Mouse (Mus musculus) frontal cortex, postnatal 14 days (tissue): ENCODE results near the gene Cfap298.

Experiments
- DNase-seq, 2 experiments: peaks; one replicate each; pipeline ENCODE4 v3.0.0; 2022; ENCODE audit warnings: low spot score in 2 of 2

Gene Cfap298

DNA sequence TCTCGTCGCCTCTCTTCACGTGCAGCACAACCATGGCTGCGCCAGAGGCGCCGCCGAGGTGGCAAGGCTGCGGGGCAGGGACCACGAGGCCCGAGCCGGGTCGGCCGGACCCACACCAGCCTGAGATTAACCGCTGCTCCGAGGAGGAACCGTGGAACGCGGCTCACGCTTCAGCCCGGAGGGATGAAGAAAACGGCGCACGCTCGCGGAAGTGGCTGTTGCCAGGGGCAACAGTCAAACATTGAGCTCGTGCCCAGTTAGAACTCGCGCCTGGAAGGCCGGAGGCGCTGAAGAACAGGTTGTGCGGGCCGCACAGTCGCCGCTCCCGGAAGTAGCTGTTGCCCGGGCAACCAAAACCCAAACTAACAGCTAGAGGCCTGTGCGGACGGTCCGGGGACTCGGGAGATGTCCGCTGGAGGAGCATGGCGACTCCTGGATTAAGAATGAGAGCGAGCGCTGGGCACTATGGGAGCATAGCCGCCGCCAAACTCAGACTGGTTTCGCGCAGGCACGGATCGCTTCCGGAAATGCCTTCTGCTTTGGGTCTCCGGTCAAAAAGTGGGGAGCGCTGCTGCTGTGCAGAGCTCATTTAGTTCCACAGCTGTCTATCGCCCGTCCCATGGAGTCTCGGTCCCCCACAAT lies at the start of gene Cfap298:
Gene Cfap298 (minus strand): TSS at position 428 of the 642 bp plus-strand sequence.
- DNase-seq: peak; percentile 87 to 91

GRCm38 (mm10) chr16:90971004-90971403 lies 36.1 kb upstream of the Cfap298 start:
- DNase-seq: no peak

GRCm38 (mm10) chr16:90966241-90966640 lies 31.3 kb upstream of the Cfap298 start:
- no peak for DNase-seq

DNA sequence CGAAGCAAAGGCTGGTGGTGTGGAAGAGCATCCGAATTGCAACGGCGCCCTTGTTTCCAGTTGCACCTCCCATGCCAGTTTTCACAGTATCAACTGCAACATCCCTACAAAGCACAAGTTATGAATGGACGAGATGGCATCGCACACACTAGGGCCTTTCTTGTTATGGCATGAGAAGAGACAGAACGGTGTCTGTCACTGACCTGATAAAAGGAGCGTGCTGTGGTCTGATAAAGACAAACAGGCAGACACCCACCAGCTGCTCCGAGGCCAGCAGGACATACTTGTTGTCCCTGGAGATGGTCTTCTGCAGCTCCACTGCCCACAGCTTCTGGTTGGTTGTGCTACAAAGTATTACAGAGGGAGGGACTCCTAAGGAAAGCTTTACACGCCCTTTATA lies 29.4 kb upstream of the Cfap298 start:
- no peak for DNase-seq

GRCm38 (mm10) chr16:90963866-90964265 lies 29.0 kb upstream of the Cfap298 start:
- no peak for DNase-seq

DNA sequence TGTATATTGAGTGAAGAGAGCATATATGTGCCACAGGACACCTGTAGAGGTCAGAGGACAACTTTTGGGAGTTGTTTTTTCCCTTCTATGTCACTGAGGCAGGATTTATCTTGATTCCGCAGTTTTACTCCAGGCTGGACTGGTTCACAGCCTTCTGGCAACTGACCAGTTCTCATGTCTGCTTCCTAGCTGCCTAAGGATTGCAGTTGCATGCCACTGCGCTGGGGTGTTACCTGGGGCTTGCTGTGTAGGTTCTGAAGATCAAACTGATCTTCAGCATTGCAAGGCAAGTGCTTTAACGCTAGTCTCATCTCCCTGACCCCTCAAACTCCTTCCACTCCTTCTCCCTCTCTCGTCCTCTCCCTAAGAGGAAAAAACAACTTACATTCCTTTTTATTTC lies 28.3 kb upstream of the Cfap298 start:
- DNase-seq: no peak

DNA sequence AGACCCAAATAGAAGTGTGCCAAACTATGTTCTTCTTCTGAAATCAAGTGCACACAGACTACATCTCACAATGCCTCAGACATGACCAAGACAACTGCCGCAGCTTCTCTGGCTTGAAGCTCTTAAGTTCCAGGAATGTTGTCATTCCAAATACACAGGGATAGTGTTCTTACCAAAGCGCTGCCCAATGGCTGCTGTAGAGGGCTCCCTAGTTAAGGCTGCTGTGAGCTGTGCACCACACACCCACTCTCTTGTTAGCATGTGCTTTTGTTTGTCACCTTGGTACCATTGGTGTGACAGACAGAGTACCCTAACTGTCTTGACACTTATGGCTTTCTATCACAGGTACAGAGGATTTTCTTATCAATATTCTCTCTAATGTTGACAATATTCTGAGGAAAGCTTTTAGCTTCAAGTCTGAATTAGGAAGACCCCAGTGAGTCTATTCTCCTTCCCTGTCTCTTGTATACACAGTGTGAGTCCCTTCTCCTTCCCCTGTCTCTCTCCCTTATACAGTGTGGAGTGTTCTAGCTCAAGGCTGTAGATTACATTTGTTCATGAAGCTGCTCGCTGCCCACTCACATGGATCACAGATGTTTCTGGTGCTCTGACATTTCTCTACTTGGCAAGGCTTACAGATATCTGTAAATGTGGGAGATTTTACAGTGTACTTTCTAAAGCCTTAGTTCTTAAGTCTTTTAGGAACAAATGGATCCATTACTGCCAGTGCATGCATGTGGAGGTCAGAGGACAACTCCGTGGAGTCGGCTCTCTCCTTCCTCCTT lies 23.6 kb upstream of the Cfap298 start:
- DNase-seq: peak in 1 of 2 experiments; percentile 15

GRCm38 (mm10) chr16:90955494-90955893 lies 20.6 kb upstream of the Cfap298 start:
- DNase-seq: no peak

GRCm38 (mm10) chr16:90953770-90954169 lies 18.9 kb upstream of the Cfap298 start:
- no peak for DNase-seq

DNA sequence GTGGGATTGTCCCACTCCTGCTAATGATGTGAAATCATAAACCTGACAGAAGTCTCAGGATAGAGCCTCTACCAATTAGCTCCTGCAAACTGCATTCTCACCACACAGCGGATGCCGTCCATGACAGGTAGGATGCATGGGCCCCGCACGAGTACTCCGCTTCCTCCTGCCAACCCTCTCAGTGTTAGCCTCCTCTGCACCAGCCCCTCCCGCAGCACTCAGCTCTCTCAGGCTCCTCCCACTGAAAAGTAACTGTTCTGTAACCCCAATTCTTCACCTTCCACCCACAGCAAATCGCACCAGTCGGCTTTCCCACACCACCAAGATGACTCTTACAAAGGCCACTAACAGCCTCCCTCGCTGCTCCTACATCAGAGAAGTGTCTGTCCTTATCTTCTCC lies 18.2 kb upstream of the Cfap298 start:
- no peak for DNase-seq

DNA sequence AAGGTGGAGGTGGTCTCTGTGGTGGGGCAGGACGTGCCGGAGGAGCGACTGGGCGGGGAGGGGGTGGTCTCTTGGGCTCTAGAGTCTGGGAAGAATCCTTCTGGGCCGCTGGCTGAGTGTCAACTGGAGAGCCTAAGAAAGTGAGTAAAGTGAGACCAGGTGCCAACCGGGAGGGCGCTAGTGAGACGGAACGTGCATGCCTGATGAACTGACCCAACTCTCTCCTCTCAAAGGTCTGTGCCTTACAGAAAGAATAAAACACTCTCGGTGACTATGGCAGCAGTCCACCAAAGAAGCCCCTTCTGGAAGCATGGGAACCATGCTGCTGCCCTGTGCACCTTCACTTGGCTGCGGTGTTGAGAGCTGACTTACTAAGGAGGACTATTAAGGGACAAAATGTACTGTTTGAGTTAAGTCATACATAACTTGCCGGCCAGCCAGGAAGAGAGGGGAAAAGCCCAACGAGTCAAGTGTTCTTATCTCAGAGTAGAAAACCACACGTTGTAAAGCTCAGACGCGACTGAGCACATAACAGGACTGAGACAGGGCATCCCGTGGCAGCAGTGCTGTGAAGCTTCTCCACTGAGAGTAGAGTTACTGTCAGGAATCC lies 15.5 kb upstream of the Cfap298 start:
- DNase-seq: no peak

DNA sequence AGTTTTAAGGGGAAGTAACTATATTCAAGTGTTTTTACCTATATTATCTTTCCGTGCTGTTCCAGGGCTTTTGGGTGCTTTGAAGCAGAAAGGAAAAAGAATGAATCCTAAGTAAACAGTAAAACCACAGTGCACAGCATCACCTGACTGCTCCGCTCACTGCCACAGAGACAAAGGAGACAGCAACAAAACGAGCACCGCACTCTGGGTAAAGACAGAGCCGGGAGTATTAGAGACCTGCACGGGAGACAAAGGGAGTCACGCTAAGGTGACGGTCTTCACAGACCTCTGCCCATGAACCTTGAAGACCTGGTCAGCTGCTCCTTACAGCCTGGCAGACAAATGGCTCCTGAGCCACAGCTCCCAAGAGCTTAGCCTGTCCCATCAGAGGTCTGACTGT lies 12.1 kb upstream of the Cfap298 start:
- no peak for DNase-seq

- DNase-seq: no peak
Observed at GRCm38 (mm10) chr16:90941246-90941645, 6.3 kb upstream of the Cfap298 start.

DNA sequence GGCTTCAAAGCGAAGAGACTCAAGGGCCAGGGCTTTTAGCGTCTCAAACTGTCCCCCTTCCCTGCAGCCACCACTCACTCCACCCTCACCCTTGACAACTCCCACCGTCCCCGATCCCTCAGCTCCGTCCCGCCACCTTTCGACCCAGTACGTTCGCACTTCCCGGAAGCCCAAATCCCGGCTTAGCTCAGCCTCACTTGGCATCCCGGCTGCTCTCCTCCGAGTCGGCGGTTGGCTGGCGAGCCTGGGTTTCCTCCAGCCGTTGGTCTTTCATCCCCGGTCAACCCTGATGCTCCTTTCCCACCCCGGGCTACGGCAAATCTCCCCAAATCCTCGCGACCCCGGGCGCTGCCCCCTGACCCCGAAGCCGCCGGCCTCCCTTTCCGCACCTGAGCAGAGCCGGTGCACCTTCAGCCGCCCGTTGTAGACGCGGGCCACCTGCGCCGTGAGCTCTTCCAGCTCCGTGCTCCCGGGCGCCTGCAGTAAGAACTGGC lies 674 bp downstream of the Cfap298 start:
- DNase-seq: peak in 1 of 2 experiments; percentile 52

DNA sequence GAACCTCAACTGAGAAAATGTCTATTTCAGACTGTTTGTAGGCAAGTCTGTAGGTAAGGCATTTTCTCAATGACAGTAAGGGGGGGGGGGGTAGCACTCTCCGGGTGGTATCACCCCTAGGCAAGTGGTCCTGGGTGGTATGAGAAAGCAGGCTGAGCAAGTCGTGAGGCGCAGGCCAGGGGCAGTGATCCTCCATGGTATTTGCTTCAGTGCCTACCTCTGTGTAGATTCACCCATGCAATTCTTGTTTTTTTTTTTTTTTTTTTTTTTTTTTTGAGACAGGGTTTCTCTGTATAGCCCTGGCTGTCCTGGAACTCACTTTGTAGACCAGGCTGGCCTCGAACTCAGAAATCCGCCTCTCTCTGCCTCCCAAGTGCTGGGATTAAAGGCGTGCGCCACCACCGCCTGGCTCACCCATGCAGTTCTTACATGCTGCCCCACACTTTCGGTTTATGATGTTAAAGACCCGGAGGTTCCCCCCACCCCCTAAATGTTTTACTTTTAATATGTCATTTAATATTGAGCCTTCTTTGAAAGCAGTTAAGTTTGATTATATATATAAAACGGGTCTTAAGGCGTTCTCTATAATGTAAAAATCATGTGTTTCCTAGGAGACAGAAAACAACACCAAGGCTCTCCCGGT lies 1.3 kb downstream of the Cfap298 start:
- DNase-seq: no peak

DNA sequence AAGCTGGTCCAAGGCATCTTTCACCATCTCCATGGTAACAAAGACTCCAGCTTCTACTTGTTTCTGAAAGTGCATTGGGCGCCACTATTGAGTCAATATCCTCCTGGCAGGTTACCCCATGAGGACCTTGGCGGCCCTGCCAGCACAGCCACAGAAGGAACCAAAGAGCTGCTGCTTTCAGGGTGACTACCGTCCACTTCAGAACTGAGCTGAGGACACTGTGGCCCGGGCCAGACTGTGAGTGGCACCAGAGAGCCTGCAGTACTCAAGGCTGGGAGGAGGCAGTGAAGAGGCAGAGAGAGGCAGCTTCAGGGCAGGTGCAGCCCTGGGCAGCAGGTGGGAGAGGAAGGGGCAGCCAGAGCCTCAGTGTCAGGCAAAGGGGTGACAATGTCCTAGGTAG lies 7.5 kb downstream of the Cfap298 start:
- DNase-seq: no peak

DNA sequence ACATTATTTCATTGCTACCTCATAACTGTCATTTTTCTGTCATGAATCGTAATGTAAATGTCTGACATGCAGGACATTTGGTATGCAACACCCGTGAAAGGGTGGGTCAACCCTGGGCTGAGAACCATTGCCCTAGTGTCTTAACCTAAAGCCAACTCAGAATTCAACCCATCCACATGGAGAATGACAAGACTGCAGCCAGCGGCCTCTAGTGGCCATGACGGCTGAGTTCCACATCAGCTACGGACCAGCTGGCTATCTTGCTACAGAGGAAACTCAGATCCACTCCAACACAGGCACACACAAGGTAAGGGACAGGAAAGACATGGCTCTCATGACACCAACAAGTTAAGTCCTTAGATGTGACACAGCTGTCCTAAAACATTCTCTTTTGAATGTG lies 9.5 kb downstream of the Cfap298 start:
- peak; percentile 44 to 62 for DNase-seq

DNA sequence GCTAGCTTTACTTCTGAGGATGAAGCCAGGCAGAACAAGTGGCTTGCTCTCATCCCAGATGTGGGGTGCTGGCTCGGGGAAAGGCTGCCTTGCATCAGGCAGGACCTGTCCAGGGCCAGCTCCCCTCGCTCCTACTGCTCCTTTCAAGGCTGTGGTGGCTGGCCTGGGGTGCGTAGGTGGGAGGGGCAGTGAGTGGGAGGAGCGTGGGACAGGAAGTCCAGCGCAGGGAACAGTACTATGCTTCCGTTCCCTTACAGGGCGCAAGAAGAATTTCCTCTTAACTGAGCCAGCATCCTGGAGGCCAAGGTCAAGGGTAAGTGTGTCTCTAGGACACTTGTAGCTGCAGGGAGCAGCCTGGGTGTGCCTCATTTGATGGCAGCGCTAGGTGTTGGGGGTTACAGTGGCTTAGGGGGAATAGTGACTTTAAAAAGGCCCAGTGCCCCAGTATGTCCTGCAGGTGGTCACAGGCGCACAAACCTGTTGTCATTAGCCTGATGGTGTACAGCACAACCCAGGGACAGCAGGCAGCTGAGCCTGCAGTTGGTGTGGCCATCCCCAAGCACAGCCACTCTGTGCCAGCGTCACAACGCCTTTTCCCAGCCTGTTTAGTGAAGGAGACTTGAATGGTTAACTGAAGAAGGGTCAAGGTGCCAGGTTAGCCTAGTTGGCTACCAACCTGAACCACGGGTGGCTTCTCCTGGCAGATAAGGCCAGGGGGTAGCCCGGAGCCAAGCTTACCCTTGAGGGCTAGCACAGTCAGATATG lies 10.1 kb downstream of the Cfap298 start:
- DNase-seq: no peak

- DNase-seq: no peak
Observed at GRCm38 (mm10) chr16:90921471-90922159, 13.3 kb downstream of the Cfap298 start.

DNA sequence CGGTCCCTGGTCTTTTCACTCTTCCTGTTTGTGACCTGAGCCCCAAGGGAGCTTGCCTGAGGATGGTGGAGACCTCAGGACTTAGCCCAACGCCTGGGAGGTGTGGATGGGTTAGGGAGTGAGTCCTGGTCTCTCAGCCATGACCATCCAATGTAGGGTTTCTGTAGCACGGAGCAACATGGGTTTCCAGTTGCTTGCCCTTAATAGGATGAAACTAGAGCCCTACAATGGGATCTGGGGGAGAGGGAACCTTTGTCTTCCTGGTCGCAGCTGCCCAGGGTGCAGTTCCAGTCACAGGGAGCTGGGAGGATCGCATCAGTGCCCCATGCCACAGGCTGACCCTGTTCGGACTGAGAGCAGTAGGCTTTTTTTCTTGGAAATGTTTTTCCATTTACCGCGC lies 17.8 kb downstream of the Cfap298 start:
- DNase-seq: no peak

DNA sequence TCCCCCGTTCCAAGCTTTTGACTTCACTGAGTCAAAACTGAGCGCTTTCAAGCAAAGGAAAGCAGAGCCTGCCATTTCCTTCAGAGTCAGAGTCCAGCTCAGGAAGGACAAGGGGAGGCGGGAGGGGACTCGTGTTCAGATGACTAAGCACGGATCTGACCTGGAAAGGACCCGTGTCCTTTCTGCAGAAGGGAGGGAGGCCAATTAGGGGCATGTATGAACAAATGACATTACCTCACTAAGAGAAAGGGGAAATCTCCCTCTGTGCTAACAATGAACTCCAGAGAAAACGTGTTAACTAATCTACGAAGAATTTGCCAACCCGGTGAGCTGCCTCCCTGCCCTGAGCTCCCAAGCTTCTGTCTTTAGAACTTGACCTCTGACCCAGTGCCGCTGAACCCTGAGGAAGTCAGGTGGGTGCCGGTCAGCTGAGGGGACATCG lies 18.9 kb downstream of the Cfap298 start:
- DNase-seq: no peak
